Mouse (Mus musculus) limb, embryonic 12.5 days (tissue): ENCODE results near the gene Prorsd1. TPM values are rescaled to one million over a fixed set of nuclear protein-coding genes. Genes with fewer than 3 reads are reported as not detected.
"Not testable (repeated sequence)": the region's sequence is repeated elsewhere in the genome, so short reads cannot be mapped to it uniquely, and the experiment has no call there.

ENCODE experiments used
- ATAC-seq: fragments of 200-750 bp; cut with Nextera tagmentation; 2 replicates; pipeline ENCODE4 v1.8.0; 2017; ENCODE audit warnings: low read depth, moderate TSS enrichment; ENCODE audit not compliant: insufficient number of reproducible peaks, insufficient read depth, low FRiP score, low TSS enrichment
- H3K27ac ChIP-seq: fragments of 300-500 bp; sonication (generic); 2 replicates; pipeline ENCODE4 v1.5.1; 2016; ENCODE audit warnings: mild to moderate bottlenecking, moderate library complexity
- H3K27me3 ChIP-seq: fragments of 300-500 bp; sonication (generic); 2 replicates; pipeline ENCODE4 v1.6.1; 2016; ENCODE audit warnings: mild to moderate bottlenecking, moderate library complexity
- H3K36me3 ChIP-seq: fragments of 300-500 bp; sonication (generic); 2 replicates; pipeline ENCODE4 v1.6.1; 2016; ENCODE audit warnings: mild to moderate bottlenecking, moderate library complexity
- H3K4me1 ChIP-seq: fragments of 300-500 bp; sonication (generic); replicated peaks from 2 replicates; pipeline ENCODE4 v1.6.1; 2016
- H3K4me2 ChIP-seq: fragments of 300-500 bp; sonication (generic); 2 replicates; pipeline ENCODE4 v1.6.1; 2016; ENCODE audit warnings: mild to moderate bottlenecking, moderate library complexity
- H3K4me3 ChIP-seq: fragments of 300-500 bp; sonication (generic); replicated peaks from 2 replicates; pipeline ENCODE4 v1.5.1; 2016; ENCODE audit warnings: mild to moderate bottlenecking
- H3K9ac ChIP-seq: fragments of 300-500 bp; sonication (generic); replicated peaks from 2 replicates; pipeline ENCODE4 v1.6.1; 2016; ENCODE audit warnings: mild to moderate bottlenecking, moderate library complexity
- H3K9me3 ChIP-seq: fragments of 300-500 bp; sonication (generic); 2 replicates; pipeline ENCODE4 v1.6.1; 2016; ENCODE audit warnings: mild to moderate bottlenecking, moderate library complexity
- WGBS: fragments of 180-500 bp; shearing (Covaris S2); methylation state at CpG from one replicate; pipeline ENCODE4 v1.1.7; 2016; 5-methylcytosine and 5-hydroxymethylcytosine counted together
- polyA plus RNA-seq: library from polyadenylated mRNA; unstranded; fragments of >200 nt; fragmentation: Nextera tagmentation; extraction: Ambion mirVana; gene quantifications from 2 replicates; pipeline ENCODE4 v1.2.1, GENCODE M21; 2016

The Prorsd1 gene
- polyA plus RNA-seq, 1 experiment from 2014 or later: 26.1 TPM

DNA sequence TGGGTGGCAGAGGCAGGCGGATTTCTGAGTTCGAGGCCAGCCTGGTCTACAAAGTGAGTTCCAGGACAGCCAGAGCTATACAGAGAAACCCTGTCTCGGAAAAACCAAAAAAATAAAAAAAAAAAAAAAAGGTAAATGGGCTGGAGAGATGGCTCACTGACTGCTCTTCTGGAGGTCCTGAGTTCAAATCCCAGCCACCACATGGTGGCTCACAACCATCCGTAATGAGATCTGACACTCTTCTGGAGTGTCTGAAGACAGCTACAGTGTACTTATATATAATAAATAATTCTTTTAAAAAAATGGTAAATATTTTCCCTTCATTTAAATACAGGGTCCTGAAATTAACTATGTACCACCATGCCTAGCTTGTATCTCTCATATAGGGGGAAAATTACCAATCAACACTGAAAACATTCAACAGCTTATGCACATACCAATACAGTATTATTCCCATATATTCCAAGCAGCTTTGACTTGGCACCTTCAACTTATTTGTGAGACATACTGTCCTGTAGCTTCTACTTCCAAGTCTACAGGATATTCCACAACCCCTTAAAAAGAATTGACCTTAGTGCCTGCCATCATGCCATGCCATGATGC lies 30.4 kb upstream of the Prorsd1 start:
- Histone ChIP-seq H3K36me3 (peaks cover 53% of the 10 kb centered on the region), H3K4me1 (peaks cover 12% of the 10 kb centered on the region)
- H3K27me3 ChIP-seq, H3K9ac ChIP-seq, ATAC-seq, H3K9me3 ChIP-seq, H3K4me3 ChIP-seq, H3K27ac ChIP-seq, H3K4me2 ChIP-seq: not testable (repeated sequence)
- 81% methylated on average over 4 of the region's 4 CpGs for WGBS

DNA sequence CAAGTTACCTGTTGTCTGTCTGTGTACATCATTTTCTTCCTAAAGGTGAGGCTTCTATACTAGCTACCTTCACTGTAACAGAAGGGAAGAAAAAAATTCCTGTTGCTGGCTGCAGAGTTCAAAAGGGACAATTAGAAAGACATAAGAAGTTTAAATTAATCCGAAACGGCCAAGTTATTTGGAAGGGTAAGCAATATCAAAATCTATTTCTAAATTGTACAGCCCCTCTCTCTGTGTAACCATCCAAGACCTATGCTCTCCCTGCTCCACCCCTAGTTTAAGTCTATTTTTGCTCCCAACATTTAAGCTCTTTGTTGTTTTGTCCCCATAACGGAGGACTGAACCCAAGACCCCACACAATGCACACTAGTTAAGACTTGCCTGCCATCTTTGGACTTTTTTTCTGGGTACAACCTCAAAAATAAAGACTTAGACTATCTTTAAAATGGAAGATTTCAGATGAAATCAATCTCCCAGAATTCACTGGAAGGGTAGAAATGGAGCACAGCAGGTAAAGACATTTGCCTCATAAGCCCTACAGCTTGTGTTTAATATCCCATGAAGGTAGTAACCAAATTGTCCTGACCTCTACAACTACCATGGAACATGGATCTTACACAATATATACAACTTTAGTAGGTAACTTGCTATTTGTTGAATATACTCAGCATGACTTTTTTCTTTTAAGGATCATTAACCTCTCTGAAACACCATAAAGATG lies 29.6 kb upstream of the Prorsd1 start:
- Histone ChIP-seq H3K9me3 (no peaks in the 10 kb centered on the region), H3K27ac (no peak overlapping the region), H3K9ac (no peak overlapping the region), H3K4me1 (peaks cover 12% of the 10 kb centered on the region), H3K4me3 (no peak overlapping the region), H3K36me3 (peaks cover 55% of the 10 kb centered on the region), H3K27me3 (no peaks in the 10 kb centered on the region), H3K4me2 (no peak overlapping the region)
- 92% methylated on average over 3 of the region's 3 CpGs for WGBS
- no peak for ATAC-seq

DNA sequence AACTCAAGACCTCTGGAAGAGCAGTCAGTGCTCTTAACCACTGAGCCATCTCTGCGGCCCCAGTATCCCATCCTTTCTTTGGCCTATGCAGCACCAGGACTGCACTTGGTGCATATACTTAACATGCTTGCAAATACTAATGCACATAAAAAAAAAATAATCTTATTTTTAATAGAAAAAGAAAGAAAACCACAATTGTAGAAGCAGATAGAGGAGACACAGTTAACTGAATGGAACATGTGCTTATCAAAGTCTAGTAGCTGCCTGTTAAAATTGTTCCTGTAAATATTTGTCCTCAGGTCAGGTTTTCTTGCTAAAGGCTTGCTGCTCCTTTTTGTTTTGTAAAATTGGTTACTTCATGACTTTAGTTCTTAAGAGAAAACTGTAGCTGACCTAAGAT lies 23.4 kb upstream of the Prorsd1 start:
- 86% methylated on average over 1 of the region's 1 CpGs for WGBS
- H3K9me3 ChIP-seq: no peaks in the 10 kb centered on the region
- H3K36me3 ChIP-seq: peaks cover 62% of the 10 kb centered on the region
- H3K4me3 ChIP-seq: no peak overlapping the region
- H3K27ac ChIP-seq: no peak overlapping the region
- ATAC-seq: no peak
- H3K27me3 ChIP-seq: no peaks in the 10 kb centered on the region
- H3K4me2 ChIP-seq: no peak overlapping the region
- H3K4me1 ChIP-seq: no peaks in the 10 kb centered on the region
- H3K9ac ChIP-seq: no peak overlapping the region

DNA sequence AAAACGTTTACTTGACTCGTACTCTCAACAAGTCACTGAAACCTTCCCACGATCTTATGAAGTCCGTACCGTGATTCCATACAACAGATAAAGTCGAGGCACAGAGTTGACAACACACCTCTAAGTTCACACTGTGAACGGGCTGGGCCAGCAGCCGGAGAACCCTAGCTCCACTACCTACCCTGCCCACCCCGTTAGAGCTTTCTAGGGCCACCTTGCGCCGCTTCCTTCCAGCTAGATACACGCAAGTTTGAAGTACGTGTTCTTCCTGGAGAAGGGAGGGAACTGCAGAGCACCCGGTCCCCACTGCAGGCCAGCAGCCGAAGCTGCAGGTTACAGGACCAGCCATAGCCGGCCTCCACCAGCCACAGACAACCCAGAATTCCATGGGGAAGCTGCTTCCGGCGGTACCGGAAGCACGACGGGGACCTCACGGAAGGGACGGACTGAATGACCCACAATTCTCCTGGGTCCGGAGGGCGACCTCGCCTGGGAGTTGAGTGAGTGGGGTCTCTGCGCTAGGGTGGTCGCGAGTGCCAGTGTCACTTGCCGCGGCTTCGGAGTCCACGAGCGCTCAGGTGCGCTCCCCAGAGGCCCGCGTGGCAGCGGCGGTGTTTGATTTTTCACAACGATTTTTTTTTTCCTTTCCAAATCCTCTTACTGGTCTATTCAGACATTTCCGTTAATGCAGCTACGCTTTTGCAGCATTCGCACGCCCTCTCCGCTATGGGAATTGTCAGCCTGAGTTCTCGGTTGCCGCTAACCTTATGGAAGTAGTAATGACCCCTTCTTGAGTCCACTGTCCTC lies 11.4 kb upstream of the Prorsd1 start, which contains the start of gene Mtif2:
Gene Mtif2 (plus strand): TSS at position 421 of the 807 bp plus-strand sequence.
- H3K36me3 ChIP-seq: peaks cover 11% of the 10 kb centered on the region; the same call in 1 of the 2 replicates

DNA sequence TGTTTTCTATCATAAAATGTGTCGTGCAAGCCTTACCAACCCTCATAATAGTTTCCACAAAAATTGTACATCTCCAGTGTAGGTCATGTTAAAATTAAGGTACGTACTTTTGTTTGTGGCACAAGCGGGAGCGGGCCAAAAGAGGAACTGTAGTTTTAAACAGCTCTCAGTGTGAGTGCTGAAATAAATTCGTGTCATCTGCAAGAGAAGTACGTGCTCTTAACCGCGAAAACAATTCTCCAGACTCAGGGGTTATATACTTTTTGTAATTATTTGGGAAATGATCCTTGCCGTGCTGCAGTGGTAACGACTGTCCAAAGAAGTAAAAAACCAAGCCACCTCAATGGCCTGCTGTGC lies 530 bp downstream of the Prorsd1 start:
- H3K9ac ChIP-seq: peak overlapping the region; percentile 67
- WGBS: 24% methylated on average over 10 of the region's 10 CpGs
- peak overlapping the region; percentile 63 for H3K4me2 ChIP-seq
- H3K4me3 ChIP-seq: peak overlapping the region; percentile 61
- no peaks in the 10 kb centered on the region; the same call in 1 of the 2 replicates for H3K4me1 ChIP-seq
- H3K27ac ChIP-seq: peak overlapping the region; percentile 86
- H3K36me3 ChIP-seq: peaks cover 13% of the 10 kb centered on the region; the same call in 1 of the 2 replicates
- no peak; the same call in 1 of the 2 replicates for ATAC-seq
- no peaks in the 10 kb centered on the region for H3K27me3 ChIP-seq
- no peaks in the 10 kb centered on the region for H3K9me3 ChIP-seq

More for the DNA sequence above, 11.4 kb upstream of the Prorsd1 start, which contains the start of gene Mtif2:
- ATAC-seq: peak; percentile 94
- Histone ChIP-seq H3K4me2 (peak within 1 kb of the TSS; percentile 65), H3K4me3 (peak within 1 kb of the TSS; percentile 69), H3K4me1 (peaks cover 3% of the 10 kb centered on the region; the same call in 1 of the 2 replicates), H3K9me3 (no peaks in the 10 kb centered on the region), H3K9ac (peak within 1 kb of the TSS; percentile 77), H3K27ac (peak within 1 kb of the TSS; percentile 87), H3K27me3 (no peaks in the 10 kb centered on the region)
- 2% methylated on average over 47 of the region's 47 CpGs for WGBS

DNA sequence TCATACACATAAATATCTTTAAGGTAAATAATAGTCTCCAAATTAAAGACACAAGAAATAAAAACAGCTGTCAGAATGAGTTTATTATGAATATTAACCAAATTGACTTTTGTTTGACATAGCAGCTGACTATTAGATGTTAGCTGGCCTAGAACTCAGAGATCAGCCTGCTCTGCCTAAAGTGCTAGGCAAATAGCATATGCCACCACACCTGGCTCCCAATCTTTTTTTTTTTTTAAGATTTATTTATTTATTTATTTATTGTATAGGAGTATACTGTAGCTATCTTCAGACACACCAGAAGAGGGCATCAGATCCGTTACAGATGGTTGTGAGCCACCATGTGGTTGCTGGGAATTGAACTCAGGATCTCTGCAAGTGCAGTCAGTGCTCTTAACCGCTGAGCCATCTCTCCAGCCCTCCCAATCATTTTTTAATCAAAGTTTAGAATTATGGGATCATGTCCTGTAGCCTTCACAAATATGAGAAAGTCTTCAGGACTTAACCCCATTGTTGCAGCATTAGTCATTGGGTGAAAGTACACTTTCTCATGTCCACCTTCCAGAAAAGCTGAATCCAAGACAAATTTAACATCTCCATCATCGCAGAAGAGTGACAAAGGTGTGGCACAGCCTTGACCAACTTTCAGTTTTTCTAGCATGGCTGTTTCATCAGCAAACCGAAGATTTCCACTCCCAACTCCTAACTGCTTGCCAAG lies 1.9 kb downstream of the Prorsd1 start:
- H3K4me3 ChIP-seq: no peak overlapping the region
- H3K4me1 ChIP-seq: no peaks in the 10 kb centered on the region; the same call in 1 of the 2 replicates
- H3K27ac ChIP-seq: no peak overlapping the region
- WGBS: 91% methylated on average over 4 of the region's 4 CpGs
- peaks cover 13% of the 10 kb centered on the region; the same call in 1 of the 2 replicates for H3K36me3 ChIP-seq
- no peak for ATAC-seq
- H3K27me3 ChIP-seq: no peaks in the 10 kb centered on the region
- H3K9me3 ChIP-seq: no peaks in the 10 kb centered on the region
- no peak overlapping the region for H3K9ac ChIP-seq
- H3K4me2 ChIP-seq: no peak overlapping the region

DNA sequence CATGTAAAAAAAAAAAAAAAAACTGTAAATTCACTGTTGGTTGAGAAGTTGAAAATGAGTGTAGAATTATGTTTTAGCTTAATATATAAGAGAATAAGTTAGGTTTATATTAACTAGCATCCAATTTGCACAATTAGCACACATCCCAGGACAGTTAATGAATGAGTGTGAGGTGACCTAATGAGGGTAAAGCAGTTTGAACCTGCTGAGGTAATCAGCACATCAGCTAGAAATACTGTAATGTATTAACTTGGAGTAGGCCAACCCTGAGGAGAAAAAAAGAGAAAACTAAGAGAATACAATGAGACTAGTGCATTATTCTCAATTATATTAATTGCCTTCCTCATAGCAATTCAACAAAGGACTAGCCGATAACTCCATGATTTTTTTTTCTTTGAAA lies 5.4 kb downstream of the Prorsd1 start:
- Histone ChIP-seq H3K9me3 (no peaks in the 10 kb centered on the region), H3K27ac (no peak overlapping the region), H3K9ac (no peak overlapping the region), H3K36me3 (peaks cover 31% of the 10 kb centered on the region), H3K4me1 (no peaks in the 10 kb centered on the region; the same call in 1 of the 2 replicates), H3K4me3 (no peak overlapping the region), H3K4me2 (no peak overlapping the region), H3K27me3 (no peaks in the 10 kb centered on the region)
- ATAC-seq: no peak
- WGBS: 86% methylated on average over 1 of the region's 1 CpGs

DNA sequence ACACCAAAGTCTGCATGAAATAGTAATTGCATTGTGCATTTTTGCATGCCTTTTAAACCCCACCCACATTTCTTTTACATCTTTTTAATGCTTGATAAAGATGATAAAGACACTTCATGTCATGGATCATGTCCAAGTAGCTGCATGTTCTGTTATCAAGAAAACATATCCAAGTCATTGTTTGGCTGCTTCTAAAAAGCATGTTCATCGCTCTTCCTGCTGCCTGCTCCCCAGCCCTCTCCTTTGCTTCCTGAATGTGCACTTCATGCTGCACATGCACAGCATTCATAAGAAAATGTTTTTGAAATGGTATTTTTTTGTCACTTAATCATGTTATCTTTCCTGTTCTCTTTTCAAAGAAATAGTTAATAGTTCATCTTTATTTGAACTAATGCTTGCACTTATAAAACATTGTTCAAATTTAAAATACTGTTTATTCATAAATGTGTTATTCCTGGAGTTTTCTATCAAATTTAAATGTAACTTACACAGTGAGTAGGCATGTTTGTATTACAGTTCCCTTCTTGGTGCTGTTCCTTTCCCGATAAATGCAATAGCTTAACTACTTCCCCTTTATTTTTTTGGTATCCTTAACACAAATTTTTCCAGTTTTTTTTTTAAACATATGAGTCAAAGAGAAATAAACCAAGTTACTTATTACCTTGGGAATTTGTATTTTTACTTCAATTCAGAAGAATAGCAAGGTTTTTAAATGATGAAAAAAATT lies 9.8 kb downstream of the Prorsd1 start:
- Histone ChIP-seq H3K27ac (no peak overlapping the region), H3K4me1 (no peaks in the 10 kb centered on the region), H3K9ac (no peak overlapping the region), H3K9me3 (no peaks in the 10 kb centered on the region), H3K27me3 (no peaks in the 10 kb centered on the region), H3K4me2 (no peak overlapping the region), H3K4me3 (no peak overlapping the region), H3K36me3 (peaks cover 41% of the 10 kb centered on the region)
- ATAC-seq: no peak
- WGBS: 96% methylated on average over 2 of the region's 2 CpGs

DNA sequence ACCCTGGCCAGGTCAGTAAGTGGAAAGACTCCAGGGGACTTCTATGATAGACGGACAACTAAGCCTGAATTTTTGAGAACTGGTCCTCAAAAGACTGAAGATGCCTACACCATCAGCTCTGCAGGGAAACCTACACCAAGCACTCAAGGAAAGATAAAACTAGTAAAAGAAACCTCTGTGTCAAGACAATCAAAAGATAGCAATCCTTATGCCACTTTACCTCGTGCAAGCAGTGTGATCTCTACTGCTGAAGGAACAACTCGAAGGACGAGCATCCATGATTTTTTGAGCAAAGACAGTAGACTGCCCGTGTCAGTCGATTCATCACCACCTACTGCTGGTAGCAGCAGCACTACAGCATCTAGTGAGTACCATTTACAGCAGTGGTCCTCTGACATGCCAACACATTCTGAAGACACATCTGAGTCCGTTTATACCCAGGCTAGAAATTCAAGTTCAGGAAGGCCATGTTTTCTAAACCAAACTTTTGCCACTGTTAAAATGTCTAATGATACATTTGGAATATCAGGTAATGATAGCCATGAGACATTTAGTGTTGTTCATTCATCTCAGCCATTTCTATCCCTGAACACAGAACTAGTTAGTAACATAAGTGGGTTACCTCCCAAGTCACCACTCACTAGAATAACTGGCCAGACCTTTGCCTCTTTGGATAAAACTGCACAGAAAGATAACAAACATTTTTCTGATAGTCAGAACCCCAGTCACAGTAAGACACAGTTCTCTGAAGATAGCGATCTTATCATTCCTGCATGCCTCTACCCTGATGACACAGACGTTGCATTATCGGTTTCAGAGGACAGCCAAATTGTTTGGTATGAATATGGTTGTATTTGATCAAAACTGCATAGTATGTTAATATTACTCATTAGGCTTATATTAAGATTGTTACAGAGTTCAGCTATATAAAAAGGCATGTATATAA lies 10.6 kb downstream of the Prorsd1 start:
- Histone ChIP-seq H3K9ac (no peak overlapping the region), H3K4me1 (no peaks in the 10 kb centered on the region), H3K27me3 (no peaks in the 10 kb centered on the region), H3K36me3 (peaks cover 46% of the 10 kb centered on the region), H3K27ac (no peak overlapping the region), H3K9me3 (no peaks in the 10 kb centered on the region), H3K4me2 (no peak overlapping the region), H3K4me3 (no peak overlapping the region)
- ATAC-seq: no peak
- 95% methylated on average over 10 of the region's 10 CpGs for WGBS
